Mouse (Mus musculus) kidney, postnatal 36 days (tissue): ENCODE measurements around the gene Uaca.

ENCODE experiments used
- DNase-seq, 2 experiments: peaks; one replicate each; pipeline ENCODE4 v3.0.0; 2021 to 2022; ENCODE audit warnings: mixed read lengths in 2 of 2

The Uaca gene

GRCm38 (mm10) chr9:60887389-60887811, 93.1 kb downstream of the Uaca start:
- peak; percentile 46 for DNase-seq

GRCm38 (mm10) chr9:60893511-60893910, 99.2 kb downstream of the Uaca start:
- DNase-seq = no peak

DNA sequence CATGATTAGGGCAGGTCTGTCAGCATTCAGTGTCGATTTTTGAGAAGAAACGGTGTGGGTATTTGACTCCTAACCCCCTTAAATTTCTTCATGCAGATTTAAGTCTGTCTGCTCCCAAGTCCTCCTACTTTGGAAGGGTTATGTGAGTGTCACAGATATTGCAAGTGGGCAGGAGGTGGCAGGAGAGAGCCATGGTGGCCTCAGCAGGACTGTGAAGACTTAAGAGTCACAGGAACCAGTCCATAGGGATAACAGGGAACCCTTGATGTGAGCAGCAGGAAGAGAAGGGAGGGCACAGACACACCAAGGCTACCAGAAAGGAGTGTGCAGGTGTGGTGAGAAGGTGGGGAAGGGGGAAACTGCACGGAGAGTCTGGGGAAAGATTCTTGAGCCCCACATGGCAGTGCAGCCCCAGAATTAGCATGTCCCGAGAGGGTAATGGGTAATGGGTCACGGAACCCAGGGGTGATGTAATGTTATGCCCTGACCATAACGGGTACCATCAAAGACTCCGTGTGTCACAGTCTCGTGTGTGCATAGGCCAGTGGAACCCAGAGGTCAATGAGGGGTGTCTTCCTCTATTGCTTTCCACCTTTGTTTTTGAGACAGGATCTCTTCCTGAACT, 101.3 kb downstream of the Uaca start:
- peak; percentile 53 to 80 for DNase-seq

GRCm38 (mm10) chr9:60898291-60899020, 104.1 kb downstream of the Uaca start:
- no peak for DNase-seq

DNA sequence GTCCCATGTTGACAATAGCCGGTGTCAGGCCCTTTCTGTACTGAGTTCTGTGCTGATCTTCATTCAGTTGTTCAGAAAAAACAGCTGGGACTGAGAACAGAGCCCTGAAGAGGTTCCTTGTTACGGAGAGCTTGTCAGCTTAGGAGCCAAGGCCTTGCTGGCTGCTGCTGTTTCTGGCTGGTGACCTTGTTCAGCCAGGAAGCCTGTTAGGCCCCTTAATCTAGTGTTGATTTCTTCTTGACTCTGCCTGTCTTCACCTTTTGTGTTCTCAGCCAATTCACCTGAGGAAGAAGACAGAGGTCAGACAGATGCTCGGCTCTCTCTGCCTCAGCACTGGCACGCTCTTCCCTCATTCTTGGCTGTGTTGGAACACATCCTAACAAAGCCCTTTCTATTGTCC, 104.9 kb downstream of the Uaca start:
- DNase-seq = no peak

GRCm38 (mm10) chr9:60899797-60900459, 105.6 kb downstream of the Uaca start:
- no peak for DNase-seq

DNA sequence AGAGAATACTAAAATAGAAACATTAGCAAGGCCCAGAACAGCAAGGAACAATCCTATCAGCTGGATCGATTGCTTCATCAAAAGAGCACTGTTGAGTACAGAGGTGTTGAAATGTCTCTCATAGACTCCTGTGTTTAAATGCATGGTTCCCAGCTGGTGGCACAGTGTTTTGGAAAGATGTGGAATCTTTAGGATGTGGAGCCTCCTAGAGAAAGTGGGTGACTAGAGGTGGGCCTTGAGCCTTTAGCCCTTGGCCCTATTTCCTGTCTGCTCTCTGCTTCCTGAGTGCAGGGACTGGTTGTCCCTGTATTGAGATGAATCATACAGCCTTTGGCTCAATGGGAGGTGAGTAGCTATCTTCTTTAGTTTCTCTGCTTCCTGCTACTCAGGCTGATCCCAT, 117.9 kb downstream of the Uaca start:
- DNase-seq = no peak

GRCm38 (mm10) chr9:60913626-60914025, 119.3 kb downstream of the Uaca start:
- no peak for DNase-seq

- DNase-seq = no peak
These were observed 125.8 kb downstream of the Uaca start for GRCm38 (mm10) chr9:60919936-60920672.

- peak in 1 of 2 experiments; percentile 5 for DNase-seq
These were observed 126.3 kb downstream of the Uaca start for GRCm38 (mm10) chr9:60920673-60921062.

DNA sequence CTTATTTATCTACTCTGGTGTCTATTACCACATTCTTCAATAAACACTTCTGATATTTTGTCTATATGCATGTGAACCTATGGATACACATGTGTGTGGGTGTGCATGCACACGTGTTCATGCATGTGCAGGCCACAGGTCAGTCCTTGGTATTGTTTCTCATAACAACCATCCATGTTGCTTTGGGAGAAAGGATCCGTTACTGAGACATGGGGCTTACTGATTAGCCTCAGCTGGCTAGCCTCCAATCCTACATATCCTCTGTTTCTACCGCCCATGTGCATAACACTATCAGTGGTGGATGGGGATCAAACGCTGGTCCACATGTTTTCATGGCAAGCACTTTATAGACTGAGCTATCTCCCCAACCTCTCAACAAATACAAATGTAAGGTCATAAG, 126.9 kb downstream of the Uaca start:
- no peak for DNase-seq

GRCm38 (mm10) chr9:60921831-60922230, 127.5 kb downstream of the Uaca start:
- no peak for DNase-seq

GRCm38 (mm10) chr9:60926301-60926700, 132.0 kb downstream of the Uaca start:
- DNase-seq = no peak

GRCm38 (mm10) chr9:60929290-60929983, 135.1 kb downstream of the Uaca start:
- no peak for DNase-seq
